Mouse (Mus musculus): ENCODE results near the gene Mzf1. TPM values are rescaled to one million over a fixed set of nuclear protein-coding genes. Genes with fewer than 3 reads are reported as not detected.

The Mzf1 gene
- polyA plus RNA-seq, 1 experiment from 2014 or later, result 4.3 TPM

Other genes with a start within 250 kb of the Mzf1 start
- gene Zfp329, start 235.9 kb downstream of the Mzf1 start, polyA plus RNA-seq (2016; fragmentation: Nextera tagmentation; extraction: Ambion mirVana), result 17.8 and 18.4 TPM in 2 replicates
- gene Zfp110, start 220.0 kb downstream of the Mzf1 start, polyA plus RNA-seq (2016; fragmentation: Nextera tagmentation; extraction: Ambion mirVana), result 28.7 and 30.1 TPM in 2 replicates
- gene Zfp128, start 173.6 kb downstream of the Mzf1 start, polyA plus RNA-seq (2016; fragmentation: Nextera tagmentation; extraction: Ambion mirVana), result 4.4 and 5.1 TPM in 2 replicates
- gene Zscan22, start 156.9 kb downstream of the Mzf1 start, polyA plus RNA-seq (2016; fragmentation: Nextera tagmentation; extraction: Ambion mirVana), result 18.5 and 19.8 TPM in 2 replicates
- gene Rps5, start 132.5 kb downstream of the Mzf1 start, polyA plus RNA-seq (2016; fragmentation: Nextera tagmentation; extraction: Ambion mirVana), result 1,023 and 1,050 TPM in 2 replicates
- gene Rnf225, start 127.3 kb downstream of the Mzf1 start, polyA plus RNA-seq (2016; fragmentation: Nextera tagmentation; extraction: Ambion mirVana), result 0.55 and 1.0 TPM in 2 replicates
- gene Zfp324, start 88.9 kb downstream of the Mzf1 start, polyA plus RNA-seq (2016; fragmentation: Nextera tagmentation; extraction: Ambion mirVana), result 10.5 and 11.1 TPM in 2 replicates
- gene Zfp446, start 76.9 kb downstream of the Mzf1 start, polyA plus RNA-seq (2016; fragmentation: Nextera tagmentation; extraction: Ambion mirVana), result 16.5 and 17.7 TPM in 2 replicates
- gene Slc27a5, start 56.6 kb downstream of the Mzf1 start, polyA plus RNA-seq (2016; fragmentation: Nextera tagmentation; extraction: Ambion mirVana), result not detected in 2 replicates
- gene Trim28, start 55.6 kb downstream of the Mzf1 start, polyA plus RNA-seq (2016; fragmentation: Nextera tagmentation; extraction: Ambion mirVana), result 415 and 417 TPM in 2 replicates
- gene Zbtb45, start 44.7 kb downstream of the Mzf1 start, polyA plus RNA-seq (2016; fragmentation: Nextera tagmentation; extraction: Ambion mirVana), result 29.7 and 30.7 TPM in 2 replicates
- gene Chmp2a, start 20.0 kb downstream of the Mzf1 start, polyA plus RNA-seq (2016; fragmentation: Nextera tagmentation; extraction: Ambion mirVana), result 97.3 and 102 TPM in 2 replicates
- 82.9 and 88.7 TPM in 2 replicates for gene Ube2m, start 16.5 kb downstream of the Mzf1 start, polyA plus RNA-seq (2016; fragmentation: Nextera tagmentation; extraction: Ambion mirVana)
- not detected in 2 replicates for gene Vmn1r85, start 40.4 kb upstream of the Mzf1 start, polyA plus RNA-seq (2016; fragmentation: Nextera tagmentation; extraction: Ambion mirVana)
- not detected in 2 replicates for gene Vmn1r86, start 65.2 kb upstream of the Mzf1 start, polyA plus RNA-seq (2016; fragmentation: Nextera tagmentation; extraction: Ambion mirVana)
- not detected in 2 replicates for gene Vmn1r87, start 85.4 kb upstream of the Mzf1 start, polyA plus RNA-seq (2016; fragmentation: Nextera tagmentation; extraction: Ambion mirVana)
- not detected in 2 replicates for gene Vmn1r88, start 104.8 kb upstream of the Mzf1 start, polyA plus RNA-seq (2016; fragmentation: Nextera tagmentation; extraction: Ambion mirVana)
- gene Vmn1r89, start 158.3 kb upstream of the Mzf1 start, polyA plus RNA-seq (2016; fragmentation: Nextera tagmentation; extraction: Ambion mirVana), result not detected in 2 replicates
- 189 TPM in 2 replicates for gene Lig1, start 222.5 kb upstream of the Mzf1 start, polyA plus RNA-seq (2016; fragmentation: Nextera tagmentation; extraction: Ambion mirVana)
- 10.3 and 10.8 TPM in 2 replicates for gene Zswim9, start 224.0 kb upstream of the Mzf1 start, polyA plus RNA-seq (2016; fragmentation: Nextera tagmentation; extraction: Ambion mirVana)

Data from forebrain, embryonic 10.5 days (tissue).